Mouse (Mus musculus): ENCODE measurements around the gene Ifna1. TPM values are rescaled to one million over a fixed set of nuclear protein-coding genes. Genes with fewer than 3 reads are reported as not detected.
A peak's percentile ranks its signal among the peaks of the same experiment; 100 is the strongest.
"Not testable (repeated sequence)": the region's sequence is repeated elsewhere in the genome, so short reads cannot be mapped to it uniquely, and the experiment has no call there.

The Ifna1 gene
- not detected for total RNA-seq (2021)
- long read RNA-seq, experiment 1 = 0 reads
- long read RNA-seq, experiment 2 = 0 reads

GRCm38 (mm10) chr4:88849698-88850097 lies at the start of gene Ifna1:
Ifna1 (plus strand) TSS chr4:88850087.
- no peak for DNase-seq (ENCODE audit: low spot score in 2 of 2)

GRCm38 (mm10) chr4:88802954-88803353 lies 46.9 kb upstream of the Ifna1 start, which contains the start of gene Gm13287:
Gm13287 (plus strand) TSS chr4:88803254.
- not testable (repeated sequence) for DNase-seq (ENCODE audit: low spot score in 2 of 2)

- DNase-seq (ENCODE audit: low spot score in 2 of 2) = not testable (repeated sequence)
These were observed 44.7 kb upstream of the Ifna1 start, which contains the start of gene Gm13288 for GRCm38 (mm10) chr4:88805231-88805630. Gm13288 (plus strand) TSS chr4:88805531.

- DNase-seq (ENCODE audit: low spot score in 2 of 2) = not testable (repeated sequence)
These were observed 44.1 kb upstream of the Ifna1 start for GRCm38 (mm10) chr4:88805761-88806160.

- DNase-seq (ENCODE audit: low spot score in 2 of 2) = no peak
These were observed 34.0 kb upstream of the Ifna1 start, which contains the start of gene Ifna7 for GRCm38 (mm10) chr4:88815928-88816327. Ifna7 (plus strand) TSS chr4:88816228.

GRCm38 (mm10) chr4:88819659-88820058 lies 30.2 kb upstream of the Ifna1 start, which contains the start of gene Ifna11:
Ifna11 (plus strand) TSS chr4:88819959.
- no peak for DNase-seq (ENCODE audit: low spot score in 2 of 2)

- DNase-seq (ENCODE audit: low spot score in 2 of 2) = no peak
These were observed 26.9 kb upstream of the Ifna1 start for GRCm38 (mm10) chr4:88822995-88823394.

- not testable (repeated sequence) for DNase-seq (ENCODE audit: low spot score in 2 of 2)
These were observed 22.8 kb upstream of the Ifna1 start, which contains the start of gene Ifna6 for GRCm38 (mm10) chr4:88827116-88827515. Ifna6 (plus strand) TSS chr4:88827416.

GRCm38 (mm10) chr4:88830523-88830922 lies 19.4 kb upstream of the Ifna1 start:
- DNase-seq (ENCODE audit: low spot score in 2 of 2) = no peak

- DNase-seq (ENCODE audit: low spot score in 2 of 2) = not testable (repeated sequence)
These were observed 14.7 kb upstream of the Ifna1 start, which contains the start of gene Ifna5 for GRCm38 (mm10) chr4:88835225-88835624. Ifna5 (plus strand) TSS chr4:88835525.

GRCm38 (mm10) chr4:88838828-88839227 lies 11.1 kb upstream of the Ifna1 start:
- no peak for DNase-seq (ENCODE audit: low spot score in 2 of 2)

GRCm38 (mm10) chr4:88840058-88840457 lies 9.8 kb upstream of the Ifna1 start:
- DNase-seq (ENCODE audit: low spot score in 2 of 2) = no peak

GRCm38 (mm10) chr4:88841438-88841911 lies 8.4 kb upstream of the Ifna1 start, which contains the start of gene Ifna4:
Ifna4 (plus strand) TSS chr4:88841861.
- no peak for DNase-seq (ENCODE audit: low spot score in 2 of 2)

- no peak for DNase-seq (ENCODE audit: low spot score in 2 of 2)
These were observed 4.6 kb upstream of the Ifna1 start for GRCm38 (mm10) chr4:88845334-88845733.

- no peak for DNase-seq (ENCODE audit: low spot score in 2 of 2)
These were observed 1.3 kb downstream of the Ifna1 start for GRCm38 (mm10) chr4:88851026-88851763.

- DNase-seq (ENCODE audit: low spot score in 2 of 2) = no peak
These were observed 9.3 kb downstream of the Ifna1 start for GRCm38 (mm10) chr4:88859214-88859613.

GRCm38 (mm10) chr4:88863309-88863708 lies 13.4 kb downstream of the Ifna1 start:
- DNase-seq (ENCODE audit: low spot score in 2 of 2) = no peak

GRCm38 (mm10) chr4:88864599-88864998 lies 14.7 kb downstream of the Ifna1 start:
- DNase-seq (ENCODE audit: low spot score in 2 of 2) = no peak

GRCm38 (mm10) chr4:88865011-88865569 lies 15.2 kb downstream of the Ifna1 start:
- no peak for DNase-seq (ENCODE audit: low spot score in 2 of 2)

GRCm38 (mm10) chr4:88867366-88867925 lies 17.6 kb downstream of the Ifna1 start:
- DNase-seq (ENCODE audit: low spot score in 2 of 2) = peak; percentile 47 to 57

Measured in adrenal gland, postnatal 4 days (tissue).